ENCODE assay signal across 9 mouse cellular contexts in the genomic region with DNA sequence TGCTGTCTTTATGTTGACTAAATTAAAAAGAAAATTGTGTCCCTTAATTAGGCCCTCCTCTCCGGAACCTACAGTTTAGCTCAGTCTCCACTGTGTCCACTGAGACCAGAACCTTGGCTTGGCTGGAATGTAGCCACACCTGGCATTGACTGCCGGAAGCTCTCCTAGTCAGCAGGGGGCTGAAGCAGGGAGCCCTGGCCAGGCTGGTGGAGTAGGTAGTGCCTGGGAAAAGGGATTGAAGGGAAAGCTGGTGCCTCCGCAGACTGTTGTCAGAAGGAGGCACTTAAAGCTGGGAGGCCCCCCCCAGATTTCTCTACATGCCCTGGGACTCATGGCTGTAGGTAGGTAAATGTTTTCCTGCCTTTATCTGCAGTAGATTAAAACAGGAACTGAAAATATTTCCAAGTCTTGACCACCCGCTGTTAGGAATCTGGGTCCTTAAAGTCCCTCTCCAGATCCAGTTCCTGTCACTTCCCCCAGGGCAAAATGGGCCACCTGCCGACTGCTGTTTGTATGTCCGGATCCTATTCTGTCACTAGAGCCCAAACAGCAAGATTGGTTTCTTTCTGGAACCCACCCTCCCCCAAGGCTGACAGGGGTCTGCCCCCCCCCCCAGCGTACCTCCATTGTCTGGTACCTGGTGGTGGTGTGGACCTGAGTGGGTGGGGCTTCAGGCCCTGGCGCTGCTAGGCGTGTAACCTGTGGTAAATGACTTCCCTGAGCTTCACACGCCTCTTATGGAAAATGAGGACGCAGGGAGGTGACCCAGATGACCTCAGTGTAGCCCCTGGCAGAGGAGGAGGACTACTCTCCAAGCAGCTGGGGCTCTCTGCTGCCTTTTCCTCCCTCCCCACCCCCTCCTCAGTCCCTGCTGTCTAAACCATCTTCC. TPM values are rescaled to one million over a fixed set of nuclear protein-coding genes. Genes with fewer than 3 reads are reported as not detected.
DNase-seq lines count a peak whose midpoint lies in the region; ATAC-seq lines count a peak whose summit lies in the region.
"Had no signal": no experiment of that assay in that cellular context is flagged by ENCODE, and none has a peak within 500 bp of the region (broad histone marks: within the 10 kb centered on the region; RNA-seq: fewer than 3 reads in every experiment).

No protein-coding gene starts in this region.

- peaks cover 21% of the 10 kb centered on the region for H3K27me3 ChIP-seq in midbrain, embryonic 10.5 days (ENCODE audit: low read depth, poor library complexity, severe bottlenecking)
- H3K27me3 ChIP-seq in midbrain, embryonic 14.5 days (ENCODE audit: control insufficient read depth, insufficient read depth, low read length): no peaks in the 10 kb centered on the region; the same call in 1 of the 2 replicates
- H3K27me3 ChIP-seq in stomach, embryonic 14.5 days (ENCODE audit: control insufficient read depth, insufficient read depth, low read length): no peaks in the 10 kb centered on the region

- no peak overlapping the region for H3K4me3 ChIP-seq in midbrain, embryonic 10.5 days
- H3K4me3 ChIP-seq in midbrain, embryonic 14.5 days (replicated peaks; ENCODE audit: low read depth, low read length): no peak overlapping the region
- H3K4me3 ChIP-seq in stomach, embryonic 14.5 days (ENCODE audit: low read depth, low read length): no peak overlapping the region; the same call in 1 of the 2 replicates
- H3K4me3 ChIP-seq: liver, embryonic 15.5 days had no signal

- 0 out of 2 replicates have a peak overlapping the region, but pooled peaks have one; percentile 7 for H3K27ac ChIP-seq in midbrain, embryonic 10.5 days (replicated peaks)
- H3K27ac ChIP-seq in midbrain, embryonic 14.5 days (replicated peaks; ENCODE audit: low read depth, low read length): no peak overlapping the region
- H3K27ac ChIP-seq in stomach, embryonic 14.5 days (ENCODE audit: low read length): peak overlapping the region; percentile 52; the same call in 1 of the 2 replicates
- H3K27ac ChIP-seq: liver, embryonic 15.5 days had no signal

- no peak for ATAC-seq in midbrain, embryonic 14.5 days (ENCODE audit: low FRiP score, low TSS enrichment)
- no peak; the same call in 1 of the 2 replicates for ATAC-seq in stomach, embryonic 14.5 days (ENCODE audit: insufficient number of reproducible peaks, insufficient read depth, low FRiP score, low read depth)

- H3K9me3 ChIP-seq in midbrain, embryonic 10.5 days (replicated peaks): no peaks in the 10 kb centered on the region
- H3K9me3 ChIP-seq in midbrain, embryonic 14.5 days (ENCODE audit: control insufficient read depth, low read length): no peaks in the 10 kb centered on the region
- H3K9me3 ChIP-seq in stomach, embryonic 14.5 days (ENCODE audit: control insufficient read depth, low read depth, low read length): no peaks in the 10 kb centered on the region
- H3K9me3 ChIP-seq: liver, embryonic 15.5 days had no signal

- H3K9ac ChIP-seq in midbrain, embryonic 14.5 days (replicated peaks; ENCODE audit: low read length): no peak overlapping the region
- H3K9ac ChIP-seq in stomach, embryonic 14.5 days (replicated peaks; ENCODE audit: low read depth, low read length): no peak overlapping the region
- H3K9ac ChIP-seq: liver, embryonic 15.5 days had no signal

- WGBS in midbrain, embryonic 10.5 days: 24% methylated on average over 11 of the region's 11 CpGs
- WGBS in midbrain, embryonic 14.5 days: 29% methylated on average over 11 of the region's 11 CpGs
- 32% methylated on average over 11 of the region's 11 CpGs for WGBS in stomach, embryonic 14.5 days

- peak; percentile 46 to 58 for DNase-seq in cerebellum, postnatal 14 days
- DNase-seq in cerebellum, adult 9-10 months: no peak
- DNase-seq in midbrain, embryonic 10.5 days (ENCODE audit: low spot score): no peak
- no peak for DNase-seq in midbrain, embryonic 14.5 days
- DNase-seq in kidney, postnatal 25 days: peak; percentile 62 to 68
- DNase-seq in urinary bladder, postnatal 4 days (ENCODE audit: low spot score in 2 of 2): no peak
- DNase-seq in ovary, postnatal 14 days (ENCODE audit: low spot score): no peak

- H3K4me1 ChIP-seq in midbrain, embryonic 10.5 days: peaks cover 26% of the 10 kb centered on the region
- H3K4me1 ChIP-seq in midbrain, embryonic 14.5 days (ENCODE audit: control insufficient read depth, insufficient read depth, low read length): no peaks in the 10 kb centered on the region
- peaks cover 9% of the 10 kb centered on the region; the same call in 1 of the 2 replicates for H3K4me1 ChIP-seq in stomach, embryonic 14.5 days (ENCODE audit: control insufficient read depth, insufficient read depth, low read length)

- H3K4me2 ChIP-seq in midbrain, embryonic 14.5 days (ENCODE audit: low read length): no peak overlapping the region
- peak overlapping the region; percentile 10; the same call in 1 of the 2 replicates for H3K4me2 ChIP-seq in stomach, embryonic 14.5 days (replicated peaks; ENCODE audit: low read depth, low read length)
- H3K4me2 ChIP-seq: liver, embryonic 15.5 days had no signal

- peaks cover 13% of the 10 kb centered on the region for H3K36me3 ChIP-seq in midbrain, embryonic 10.5 days
- H3K36me3 ChIP-seq in midbrain, embryonic 14.5 days (ENCODE audit: control insufficient read depth, insufficient read depth, low read length): no peaks in the 10 kb centered on the region
- H3K36me3 ChIP-seq in stomach, embryonic 14.5 days (ENCODE audit: control insufficient read depth, insufficient read depth, low read length): peaks cover 7% of the 10 kb centered on the region

RNA-seq across cellular contexts. Expression of a gene that starts 17.6 kb away (rescaled TPM):
- polyA plus RNA-seq in midbrain, embryonic 10.5 days (2016; fragmentation: Nextera tagmentation; extraction: Ambion mirVana): 0.47 and 1.0 TPM in 2 replicates
- 0.54 and 1.2 TPM in 2 replicates for polyA plus RNA-seq in midbrain, embryonic 14.5 days (2014; fragmentation: Nextera tagmentation; extraction: Ambion mirVana)
- polyA plus RNA-seq in stomach, embryonic 14.5 days (2014; fragmentation: Nextera tagmentation; extraction: Ambion mirVana): 0.67 and 0.91 TPM in 2 replicates

RNA-seq across cellular contexts. Expression of a gene that starts 25.9 kb away (rescaled TPM):
- 8.1 and 9.5 TPM in 2 replicates for polyA plus RNA-seq in midbrain, embryonic 10.5 days (2016; fragmentation: Nextera tagmentation; extraction: Ambion mirVana)
- 7.0 and 8.0 TPM in 2 replicates for polyA plus RNA-seq in midbrain, embryonic 14.5 days (2014; fragmentation: Nextera tagmentation; extraction: Ambion mirVana)
- 10.4 and 11.5 TPM in 2 replicates for polyA plus RNA-seq in stomach, embryonic 14.5 days (2014; fragmentation: Nextera tagmentation; extraction: Ambion mirVana)

RNA-seq across cellular contexts. Expression of a gene that starts 54.0 kb away (rescaled TPM):
- polyA plus RNA-seq in midbrain, embryonic 10.5 days (2016; fragmentation: Nextera tagmentation; extraction: Ambion mirVana): 0.94 and 1.4 TPM in 2 replicates
- polyA plus RNA-seq in midbrain, embryonic 14.5 days (2014; fragmentation: Nextera tagmentation; extraction: Ambion mirVana): not detected in 2 replicates
- 10.5 and 10.9 TPM in 2 replicates for polyA plus RNA-seq in stomach, embryonic 14.5 days (2014; fragmentation: Nextera tagmentation; extraction: Ambion mirVana)

RNA-seq across cellular contexts. Expression of a gene that starts 59.0 kb away (rescaled TPM):
- polyA plus RNA-seq in midbrain, embryonic 10.5 days (2016; fragmentation: Nextera tagmentation; extraction: Ambion mirVana): 35.3 and 35.7 TPM in 2 replicates
- 21.1 and 25.8 TPM in 2 replicates for polyA plus RNA-seq in midbrain, embryonic 14.5 days (2014; fragmentation: Nextera tagmentation; extraction: Ambion mirVana)
- 29.5 and 30.0 TPM in 2 replicates for polyA plus RNA-seq in stomach, embryonic 14.5 days (2014; fragmentation: Nextera tagmentation; extraction: Ambion mirVana)

RNA-seq across cellular contexts. Expression of a gene that starts 59.8 kb away (rescaled TPM):
- polyA plus RNA-seq in midbrain, embryonic 10.5 days (2016; fragmentation: Nextera tagmentation; extraction: Ambion mirVana): 0.73 and 0.75 TPM in 2 replicates
- polyA plus RNA-seq in midbrain, embryonic 14.5 days (2014; fragmentation: Nextera tagmentation; extraction: Ambion mirVana): 1.2 and 1.3 TPM in 2 replicates
- polyA plus RNA-seq in stomach, embryonic 14.5 days (2014; fragmentation: Nextera tagmentation; extraction: Ambion mirVana): 0.30 and 0.34 TPM in 2 replicates

Comparison
In these comparisons a context has a peak if more than half of its experiments do, and no peak if none do; other contexts are left out.
1. DNase-seq: peak in cerebellum, postnatal 14 days (2 of 2) and kidney, postnatal 25 days (2 of 2); none in cerebellum, adult 9-10 months (single experiment), midbrain, embryonic 10.5 days (single experiment), midbrain, embryonic 14.5 days (single experiment), urinary bladder, postnatal 4 days (0 of 2) and ovary, postnatal 14 days (single experiment).